Mouse (Mus musculus): ENCODE results near the gene Zfp385b.

GRCm38 (mm10) chr2:77500480-77500879 is 319.0 kb downstream of the Zfp385b start:
- TF ChIP-seq POLR2A (IDR thresholded peaks at IDR 0.05; ENCODE audit: extremely low read depth, insufficient read depth, low read length) (no peak), CTCF (IDR thresholded peaks at IDR 0.05; ENCODE audit: extremely low read depth, insufficient read depth, low read length) (no peak)

All from cortical plate, adult 2 months (tissue).